Mouse (Mus musculus) layer of hippocampus, adult 2 months (tissue): ENCODE measurements around the gene Wdr48. TPM values are rescaled to one million over a fixed set of nuclear protein-coding genes. Genes with fewer than 3 reads are reported as not detected.

Experiments
- DNase-seq, 2 experiments: peaks; one replicate each; pipeline ENCODE4 v3.0.0; 2022; ENCODE audit warnings: low spot score in 2 of 2
- H3K27ac ChIP-seq: fragments of 200-600 bp; 2 replicates; pipeline ENCODE4 v1.8.1; 2022
- H3K4me3 ChIP-seq: fragments of 200-600 bp; 2 replicates; pipeline ENCODE4 v1.8.1; 2022; ENCODE audit warnings: mild to moderate bottlenecking
- CTCF ChIP-seq: fragments of 200-600 bp; conservative IDR thresholded peaks from 2 replicates; pipeline ENCODE4 v1.8.1; 2022; ENCODE audit warnings: antibody characterized with exemption, mild to moderate bottlenecking, moderate library complexity
- total RNA-seq, 2 experiments: library from RNA; stranded (reverse); gene quantifications; 2 replicates each; pipeline ENCODE4 v1.2.3; 2021

Wdr48 gene
- total RNA-seq, 2 experiments from 2014 or later = 76.5 to 84.9 TPM

DNA sequence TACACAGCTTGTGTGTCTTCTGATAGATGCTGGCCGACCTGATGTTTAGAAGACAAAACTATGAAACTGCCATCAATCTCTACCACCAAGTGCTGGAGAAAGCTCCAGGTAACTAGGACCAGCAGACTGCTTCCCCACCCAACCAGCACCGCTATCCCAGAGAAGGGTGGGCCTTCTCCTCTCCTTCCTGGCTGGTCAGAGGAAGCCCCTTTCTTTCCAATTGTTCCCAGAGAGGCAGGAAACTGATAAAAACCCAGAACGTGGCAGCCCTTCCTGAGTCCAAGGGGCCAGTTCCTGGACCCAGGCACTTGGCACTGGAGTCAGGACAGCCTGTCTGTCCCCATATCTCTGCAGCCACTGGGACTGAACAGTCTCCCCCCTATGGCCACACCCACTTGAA is 69.5 kb downstream of the Wdr48 start:
- no peak overlapping the region for H3K27ac ChIP-seq
- no peak for TF ChIP-seq CTCF
- DNase-seq = no peak
- H3K4me3 ChIP-seq = no peak overlapping the region

GRCm38 (mm10) chr9:119965186-119965585 is 70.5 kb downstream of the Wdr48 start:
- Histone ChIP-seq H3K4me3 (no peak overlapping the region), H3K27ac (no peak overlapping the region)
- no peak for TF ChIP-seq CTCF
- no peak for DNase-seq

GRCm38 (mm10) chr9:119966221-119966910 is 71.7 kb downstream of the Wdr48 start:
- Histone ChIP-seq H3K27ac (no peak overlapping the region), H3K4me3 (no peak overlapping the region)
- no peak for DNase-seq
- no peak for TF ChIP-seq CTCF

GRCm38 (mm10) chr9:119969811-119970210 is 75.1 kb downstream of the Wdr48 start:
- Histone ChIP-seq H3K27ac (no peak overlapping the region), H3K4me3 (no peak overlapping the region)
- no peak for TF ChIP-seq CTCF
- DNase-seq = no peak

DNA sequence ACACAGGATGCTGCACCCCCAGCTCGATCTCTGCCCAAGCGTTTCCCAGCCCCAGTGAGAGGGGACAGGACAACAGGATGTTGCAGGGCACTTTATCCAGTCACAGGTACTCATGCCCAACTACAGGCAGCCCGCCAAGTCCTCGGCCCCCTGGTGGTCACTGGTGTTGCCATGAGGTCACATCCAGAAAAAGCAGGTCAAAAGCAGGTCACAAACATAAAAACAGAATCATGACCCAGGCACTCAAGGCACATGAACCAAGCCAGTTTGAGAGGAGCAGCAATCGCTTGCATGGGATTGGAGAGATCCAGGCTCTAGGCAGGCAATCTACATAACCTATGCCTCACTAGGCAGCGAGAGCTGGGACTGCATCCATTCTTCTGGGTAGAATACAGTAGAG is 75.5 kb downstream of the Wdr48 start:
- no peak for DNase-seq
- Histone ChIP-seq H3K27ac (peak overlapping the region; percentile 21; the same call in 1 of the 2 replicates), H3K4me3 (no peak overlapping the region)
- peak; percentile 60 for TF ChIP-seq CTCF

GRCm38 (mm10) chr9:119970763-119971656 is 76.3 kb downstream of the Wdr48 start:
- DNase-seq = no peak
- TF ChIP-seq CTCF = no peak
- no peak overlapping the region for H3K4me3 ChIP-seq
- peak overlapping the region; percentile 21; the same call in 1 of the 2 replicates for H3K27ac ChIP-seq

DNA sequence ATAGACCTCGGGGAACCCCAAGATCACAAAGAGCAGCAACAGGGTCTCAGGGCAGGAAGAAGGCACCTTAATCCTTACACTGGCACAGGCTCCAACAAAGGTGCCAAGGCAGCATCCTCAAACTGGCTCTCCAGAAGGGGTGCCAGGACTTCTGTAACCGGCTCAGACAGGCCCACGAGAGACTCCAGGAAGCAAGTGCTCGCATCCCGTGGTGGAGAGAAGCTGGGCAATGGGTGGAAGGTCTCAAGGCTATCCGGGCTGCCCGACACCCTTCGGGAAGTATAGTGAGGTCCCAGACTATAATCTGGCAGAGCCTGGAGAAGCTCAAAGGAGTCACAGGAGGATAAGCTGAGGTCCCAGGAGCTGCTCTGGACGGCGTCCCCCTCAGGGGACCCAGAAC is 77.5 kb downstream of the Wdr48 start:
- Histone ChIP-seq H3K27ac (no peak overlapping the region), H3K4me3 (no peak overlapping the region)
- TF ChIP-seq CTCF = no peak
- DNase-seq = no peak

DNA sequence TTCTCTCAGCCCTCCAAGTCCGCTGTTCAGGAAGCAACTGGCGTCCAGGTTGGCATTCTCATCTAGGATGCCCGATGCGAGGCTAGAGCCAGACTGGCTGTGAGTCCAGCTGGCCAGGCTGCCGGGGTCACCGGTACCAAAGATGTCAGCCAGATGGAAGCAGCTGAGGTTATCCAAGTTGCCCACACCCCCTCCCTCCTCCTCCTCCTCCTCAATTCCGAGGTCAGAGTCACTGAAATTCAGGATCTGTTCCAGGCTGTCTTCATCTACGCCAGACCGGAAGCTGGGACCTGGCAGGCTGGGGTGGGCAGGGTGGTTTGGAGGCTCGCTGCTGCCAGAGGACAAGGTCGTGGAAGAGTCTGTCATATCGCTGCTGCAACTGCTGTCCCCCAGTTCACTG is 77.9 kb downstream of the Wdr48 start:
- no peak overlapping the region for H3K27ac ChIP-seq
- H3K4me3 ChIP-seq = no peak overlapping the region
- no peak for TF ChIP-seq CTCF
- DNase-seq = no peak

GRCm38 (mm10) chr9:119973281-119973680 is 78.6 kb downstream of the Wdr48 start:
- no peak for DNase-seq
- TF ChIP-seq CTCF = no peak
- Histone ChIP-seq H3K4me3 (no peak overlapping the region), H3K27ac (no peak overlapping the region)

DNA sequence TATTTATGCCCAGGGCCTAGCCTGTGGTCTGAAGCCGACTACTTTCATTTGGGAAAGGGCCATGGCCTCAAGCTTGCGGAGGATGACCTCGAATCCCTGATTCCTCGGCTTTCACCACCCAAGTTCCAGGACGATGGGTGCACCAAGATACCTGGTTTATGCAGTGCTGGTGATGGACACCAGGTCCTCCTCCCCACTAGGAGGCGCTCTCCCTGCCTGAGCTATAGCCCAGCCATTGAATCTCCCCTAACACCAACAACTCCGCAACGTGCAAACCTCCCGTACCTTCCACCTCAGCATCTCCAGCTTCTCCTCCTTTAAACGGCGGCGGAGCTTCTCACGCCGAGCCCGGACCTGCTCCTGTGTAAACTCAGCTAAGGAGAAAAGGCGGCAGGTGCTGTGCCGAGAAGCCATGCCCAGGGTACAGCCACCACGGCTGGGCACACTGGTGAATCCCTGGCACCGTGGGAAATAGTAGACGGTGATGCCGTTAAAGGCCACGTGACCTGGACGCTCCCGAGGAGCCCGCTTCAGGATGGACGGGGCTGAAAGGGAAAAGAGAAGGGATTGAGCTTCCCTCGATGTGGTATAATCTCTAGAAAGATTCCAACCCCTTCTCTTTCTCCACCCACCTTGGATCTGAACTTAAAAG is 79.3 kb downstream of the Wdr48 start:
- Histone ChIP-seq H3K4me3 (no peak overlapping the region), H3K27ac (no peak overlapping the region)
- DNase-seq = no peak
- peak; percentile 73 for TF ChIP-seq CTCF

- no peak overlapping the region for H3K27ac ChIP-seq
- no peak for DNase-seq
These were observed 79.9 kb downstream of the Wdr48 start for GRCm38 (mm10) chr9:119974609-119975008.

DNA sequence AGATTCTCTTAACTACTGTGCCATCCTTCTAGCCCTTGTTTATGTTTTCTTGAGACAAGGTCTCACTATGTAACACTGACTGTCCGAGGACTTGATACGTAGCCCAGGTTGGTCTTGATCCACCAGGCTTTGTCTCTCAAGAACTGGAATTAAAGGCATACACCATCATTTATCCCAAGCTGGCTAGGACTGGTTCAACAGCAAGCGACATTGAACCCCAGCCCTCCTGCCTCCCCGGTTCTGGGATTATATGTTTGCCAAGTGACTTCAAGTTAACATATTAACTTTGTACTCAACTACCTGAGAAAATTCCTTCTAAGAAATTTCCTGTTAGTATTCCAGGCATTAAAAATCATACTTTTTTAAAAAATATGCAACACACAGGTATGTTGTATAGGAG is 80.6 kb downstream of the Wdr48 start:
- Histone ChIP-seq H3K27ac (no peak overlapping the region), H3K4me3 (no peak overlapping the region)
- no peak for TF ChIP-seq CTCF
- DNase-seq = no peak

More at GRCm38 (mm10) chr9:119974609-119975008, 79.9 kb downstream of the Wdr48 start:
- peak; percentile 62 for TF ChIP-seq CTCF
- no peak overlapping the region for H3K4me3 ChIP-seq

Other genes with a start within 250 kb of the Wdr48 start
- not detected for gene Scn10a, start 175.6 kb upstream of the Wdr48 start, total RNA-seq
- gene Scn11a, start 69.4 kb upstream of the Wdr48 start, total RNA-seq = not detected
- 10 to 100 TPM; 33.1 to 40.8 TPM for gene Gorasp1, start 42.7 kb downstream of the Wdr48 start, total RNA-seq
- gene Ttc21a, start 42.7 kb downstream of the Wdr48 start, total RNA-seq = under 1 TPM; 0.49 to 0.92 TPM
- 10 to 100 TPM; 13.7 TPM for gene Csrnp1, start 89.8 kb downstream of the Wdr48 start, total RNA-seq
- under 1 TPM; 0.10 to 0.23 TPM for gene Xirp1, start 128.7 kb downstream of the Wdr48 start, total RNA-seq
- gene Cx3cr1, start 175.0 kb downstream of the Wdr48 start, total RNA-seq = 10 to 100 TPM; 30.8 to 31.7 TPM
- gene Ccr8, start 197.2 kb downstream of the Wdr48 start, total RNA-seq = not detected
- 10 to 100 TPM; 26.1 to 26.4 TPM for gene Slc25a38, start 215.5 kb downstream of the Wdr48 start, total RNA-seq
- gene Rpsa, start 232.8 kb downstream of the Wdr48 start, total RNA-seq = 100 to 1,000 TPM; 440 to 441 TPM